Mouse (Mus musculus) kidney, embryonic 16.5 days (tissue): ENCODE results near the gene Gm3139. TPM values are rescaled to one million over a fixed set of nuclear protein-coding genes. Genes with fewer than 3 reads are reported as not detected.
"Not testable (repeated sequence)": the region's sequence is repeated elsewhere in the genome, so short reads cannot be mapped to it uniquely, and the experiment has no call there.

Source experiments
- ATAC-seq: fragments of 200-750 bp; cut with Nextera tagmentation; 2 replicates; pipeline ENCODE4 v1.8.0; 2017; ENCODE audit warnings: moderate TSS enrichment; ENCODE audit not compliant: low FRiP score, low TSS enrichment
- H3K27ac ChIP-seq: fragments of 300-500 bp; sonication (generic); 2 replicates; pipeline ENCODE4 v1.5.1; 2014; ENCODE audit warnings: low read length
- H3K27me3 ChIP-seq: fragments of 300-500 bp; sonication (generic); 2 replicates; pipeline ENCODE4 v1.6.1; 2014; ENCODE audit warnings: low read length, control low read depth, mixed read lengths; ENCODE audit not compliant: insufficient read depth
- H3K36me3 ChIP-seq: fragments of 300-500 bp; sonication (generic); 2 replicates; pipeline ENCODE4 v1.6.1; 2014; ENCODE audit warnings: low read length, control low read depth, mixed read lengths; ENCODE audit not compliant: insufficient read depth
- H3K4me1 ChIP-seq: fragments of 300-500 bp; sonication (generic); 2 replicates; pipeline ENCODE4 v1.6.1; 2014; ENCODE audit warnings: low read length, control low read depth, mixed read lengths; ENCODE audit not compliant: insufficient read depth
- H3K4me2 ChIP-seq: fragments of 300-500 bp; sonication (generic); replicated peaks from 2 replicates; pipeline ENCODE4 v1.6.1; 2014; ENCODE audit warnings: low read depth, low read length
- H3K4me3 ChIP-seq: fragments of 300-500 bp; sonication (generic); 2 replicates; pipeline ENCODE4 v1.5.1; 2014; ENCODE audit warnings: mild to moderate bottlenecking, low read length
- H3K9ac ChIP-seq: fragments of 300-500 bp; sonication (generic); replicated peaks from 2 replicates; pipeline ENCODE4 v1.6.1; 2014; ENCODE audit warnings: low read length
- H3K9me3 ChIP-seq: fragments of 300-500 bp; sonication (generic); 2 replicates; pipeline ENCODE4 v1.6.1; 2016; ENCODE audit warnings: low read length, control low read depth
- WGBS: fragments of 180-500 bp; shearing (Covaris S2); extraction: QIAGEN DNeasy Blood & Tissue Kit; methylation state at CpG from one replicate; pipeline ENCODE4 v1.1.7; 2014; 5-methylcytosine and 5-hydroxymethylcytosine counted together
- polyA plus RNA-seq: library from polyadenylated mRNA; unstranded; fragments of >200 nt; fragmentation: Nextera tagmentation; extraction: Ambion mirVana; gene quantifications from 2 replicates; pipeline ENCODE4 v1.2.1, GENCODE M21; 2015

Gm3139 gene
- polyA plus RNA-seq, result not detected in 2 replicates

DNA sequence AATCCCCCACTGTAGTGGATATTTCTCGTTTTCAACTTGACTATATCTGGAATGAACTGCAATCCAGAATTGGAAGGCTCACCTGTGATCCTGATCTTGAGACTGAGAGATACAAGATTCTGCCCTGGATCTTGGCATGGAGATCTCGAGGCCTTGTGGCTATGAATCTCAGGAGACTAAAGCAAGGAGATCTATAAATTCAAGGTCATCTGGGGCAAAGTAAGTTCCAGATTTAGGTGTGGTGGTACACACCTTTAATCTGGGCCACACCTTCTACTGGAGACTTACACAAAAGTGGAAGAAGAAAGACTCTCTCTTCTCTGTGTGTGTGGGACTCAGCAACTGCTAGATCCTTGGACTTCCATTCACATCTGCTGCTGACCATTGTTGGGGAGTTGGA, at the start of gene Gm3139:
Gene Gm3139 (plus strand): TSS at position 301 of the 400 bp plus-strand sequence.
- no CpG with 5 or more reads among the region's 2 CpGs for WGBS
- not testable (repeated sequence) for ATAC-seq, H3K4me2 ChIP-seq, H3K27ac ChIP-seq, H3K4me1 ChIP-seq, H3K36me3 ChIP-seq, H3K9me3 ChIP-seq, H3K4me3 ChIP-seq, H3K27me3 ChIP-seq, H3K9ac ChIP-seq

Other genes starting within 250 kb of the Gm3139 start
- not detected in 2 replicates for gene A430089I19Rik, start 219.5 kb upstream of the Gm3139 start, polyA plus RNA-seq
- gene Gm6502, start 211.9 kb upstream of the Gm3139 start, polyA plus RNA-seq, result not detected in 2 replicates
- gene AA792892, start 186.5 kb upstream of the Gm3139 start, polyA plus RNA-seq, result not detected in 2 replicates
- gene Gm7682, start 80.5 kb upstream of the Gm3139 start, polyA plus RNA-seq, result not detected in 2 replicates
- gene Gm3147, start 90.1 kb downstream of the Gm3139 start, polyA plus RNA-seq, result not detected in 2 replicates
- not detected in 2 replicates for gene Gm6509, start 97.7 kb downstream of the Gm3139 start, polyA plus RNA-seq
- gene Gm6205, start 122.1 kb downstream of the Gm3139 start, polyA plus RNA-seq, result not detected in 2 replicates